Mouse (Mus musculus) heart, embryonic 14.5 days (tissue): ENCODE results near the gene Gimd1. TPM values are rescaled to one million over a fixed set of nuclear protein-coding genes. Genes with fewer than 3 reads are reported as not detected.

Source experiments
- ATAC-seq: fragments of 200-750 bp; cut with Nextera tagmentation; 2 replicates; pipeline ENCODE4 v1.8.0; 2017; ENCODE audit warnings: low read depth, moderate TSS enrichment; ENCODE audit not compliant: insufficient number of reproducible peaks, insufficient read depth, low FRiP score
- H3K27ac ChIP-seq, 2 experiments: fragments of 200-500 bp in 1 of 2; fragments of 300-500 bp in 1 of 2; sonication (generic) in 1 of 2; replicated peaks in 1 of 2; 2 replicates each; pipeline ENCODE4 v1.5.1; 2012 to 2014; ENCODE audit warnings: low read depth in 2 of 2, low read length in 2 of 2, control low read depth in 1 of 2, mild to moderate bottlenecking in 1 of 2, mixed read lengths in 1 of 2; ENCODE audit not compliant: control insufficient read depth in 1 of 2, insufficient read depth in 1 of 2
- H3K27me3 ChIP-seq: fragments of 300-500 bp; sonication (generic); 2 replicates; pipeline ENCODE4 v1.6.1; 2014; ENCODE audit warnings: mild to moderate bottlenecking, low read length, control low read depth; ENCODE audit not compliant: control insufficient read depth, insufficient read depth
- H3K36me3 ChIP-seq: fragments of 300-500 bp; sonication (generic); 2 replicates; pipeline ENCODE4 v1.6.1; 2014; ENCODE audit warnings: mild to moderate bottlenecking, control low read depth, low read length, mixed read lengths; ENCODE audit not compliant: control insufficient read depth, insufficient read depth
- H3K4me1 ChIP-seq, 2 experiments: fragments of 200-500 bp in 1 of 2; fragments of 300-500 bp in 1 of 2; sonication (generic) in 1 of 2; 2 replicates each; pipeline ENCODE4 v1.6.1; 2012 to 2014; ENCODE audit warnings: low read length in 2 of 2, control low read depth in 1 of 2, mixed read lengths in 1 of 2; ENCODE audit not compliant: control insufficient read depth in 2 of 2, insufficient read depth in 2 of 2
- H3K4me2 ChIP-seq: fragments of 300-500 bp; sonication (generic); 2 replicates; pipeline ENCODE4 v1.6.1; 2014; ENCODE audit warnings: mild to moderate bottlenecking, low read length
- H3K4me3 ChIP-seq, 2 experiments: fragments of 200-500 bp in 1 of 2; fragments of 300-500 bp in 1 of 2; sonication (generic) in 1 of 2; 2 replicates each; pipeline ENCODE4 v1.5.1; 2012 to 2014; ENCODE audit warnings: low read length in 2 of 2, mild to moderate bottlenecking in 2 of 2, control low read depth in 1 of 2, low read depth in 1 of 2, moderate library complexity in 1 of 2; ENCODE audit not compliant: control insufficient read depth in 1 of 2, insufficient read depth in 1 of 2
- H3K9ac ChIP-seq: fragments of 300-500 bp; sonication (generic); 2 replicates; pipeline ENCODE4 v1.6.1; 2014; ENCODE audit warnings: mild to moderate bottlenecking, low read length
- H3K9me3 ChIP-seq: fragments of 300-500 bp; sonication (generic); 2 replicates; pipeline ENCODE4 v1.6.1; 2016; ENCODE audit warnings: low read length, control low read depth; ENCODE audit not compliant: control insufficient read depth
- WGBS: fragments of 180-500 bp; shearing (Covaris S2); extraction: QIAGEN DNeasy Blood & Tissue Kit; methylation state at CpG from one replicate; pipeline ENCODE4 v1.1.7; 2014; 5-methylcytosine and 5-hydroxymethylcytosine counted together
- polyA plus RNA-seq: library from polyadenylated mRNA; unstranded; fragments of >200 nt; fragmentation: Nextera tagmentation; extraction: Ambion mirVana; gene quantifications from 2 replicates; pipeline ENCODE4 v1.2.1, GENCODE M21; 2014

The Gimd1 gene
- polyA plus RNA-seq, 1 experiment from 2014 or later = not detected

DNA sequence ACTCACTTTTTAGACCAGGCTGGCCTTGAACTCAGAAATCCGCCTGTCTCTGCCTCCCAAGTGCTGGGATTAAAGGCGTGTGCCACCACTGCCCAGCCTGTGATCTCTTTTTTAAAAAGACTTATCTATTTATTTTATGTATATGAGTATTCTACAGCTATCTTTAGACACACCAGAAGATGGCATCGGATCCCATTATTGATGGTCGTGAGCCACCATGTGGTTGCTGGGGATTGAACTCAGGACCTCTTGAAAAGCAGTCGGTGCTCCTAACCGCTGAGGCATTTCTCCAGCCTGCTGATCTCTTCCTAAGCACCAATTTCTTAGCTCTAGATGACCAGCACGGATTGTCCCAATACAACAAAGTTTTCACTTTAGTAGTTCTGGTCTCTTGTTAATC, 24.3 kb downstream of the Gimd1 start:
- Histone ChIP-seq H3K4me1 (no peaks in the 10 kb centered on the region), H3K36me3 (peaks cover 7% of the 10 kb centered on the region), H3K27ac (no peak overlapping the region), H3K4me2 (no peak overlapping the region), H3K9ac (no peak overlapping the region), H3K4me3 (no peak overlapping the region), H3K9me3 (no peaks in the 10 kb centered on the region), H3K27me3 (no peaks in the 10 kb centered on the region)
- 87% methylated on average over 7 of the region's 7 CpGs for WGBS
- ATAC-seq = no peak

- Histone ChIP-seq H3K4me3 (no peak overlapping the region), H3K27me3 (no peaks in the 10 kb centered on the region), H3K27ac (no peak overlapping the region), H3K9ac (no peak overlapping the region), H3K4me2 (no peak overlapping the region), H3K36me3 (peaks cover 27% of the 10 kb centered on the region), H3K9me3 (no peaks in the 10 kb centered on the region), H3K4me1 (no peaks in the 10 kb centered on the region)
- WGBS = 92% methylated on average over 2 of the region's 2 CpGs
- ATAC-seq = no peak
Observed at GRCm38 (mm10) chr3:132655955-132656354, 26.3 kb downstream of the Gimd1 start.

DNA sequence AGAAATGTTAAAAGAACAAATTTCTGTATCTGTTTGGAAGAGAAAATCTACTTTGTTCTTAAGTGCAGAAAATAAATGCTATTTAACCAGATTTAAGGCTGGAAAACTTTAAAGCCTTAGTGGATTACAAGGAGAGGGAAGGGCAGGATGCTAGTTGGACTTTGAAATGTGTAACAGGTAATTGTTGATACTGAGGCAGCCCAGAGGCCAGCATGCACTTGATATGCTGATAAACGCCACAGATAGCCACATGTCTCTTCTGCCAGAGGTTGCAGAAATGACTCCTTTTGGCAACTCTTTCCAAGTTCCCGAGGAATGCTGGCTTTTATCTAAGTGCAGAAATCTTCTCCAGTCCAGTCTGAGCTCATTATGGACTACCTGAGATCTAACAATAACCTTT, 47.9 kb downstream of the Gimd1 start:
- no peaks in the 10 kb centered on the region for H3K9me3 ChIP-seq
- H3K27ac ChIP-seq = no peak overlapping the region
- 70% methylated on average over 2 of the region's 2 CpGs for WGBS
- H3K9ac ChIP-seq = no peak overlapping the region
- H3K36me3 ChIP-seq = peaks cover 37% of the 10 kb centered on the region
- no peaks in the 10 kb centered on the region for H3K27me3 ChIP-seq
- H3K4me2 ChIP-seq = no peak overlapping the region
- H3K4me3 ChIP-seq = no peak overlapping the region
- ATAC-seq = no peak
- H3K4me1 ChIP-seq = peaks cover 0 to 3% of the 10 kb centered on the region in 2 experiments; a peak in 2 of 4 replicates

- no peaks in the 10 kb centered on the region for H3K9me3 ChIP-seq
- peak within 1 kb of the TSS; percentile 94 to 98 for H3K27ac ChIP-seq
- peaks cover 16% of the 10 kb centered on the region for H3K36me3 ChIP-seq
- H3K4me1 ChIP-seq = peaks cover 2 to 18% of the 10 kb centered on the region in 2 experiments
- H3K27me3 ChIP-seq = no peaks in the 10 kb centered on the region
- peak within 1 kb of the TSS; percentile 77 to 97 for H3K4me3 ChIP-seq
- peak within 1 kb of the TSS; percentile 90 for H3K9ac ChIP-seq
- peak within 1 kb of the TSS; percentile 65 for H3K4me2 ChIP-seq
- ATAC-seq = peak; percentile 94
- under 1% methylated on average over 41 of the region's 42 CpGs for WGBS
Observed at GRCm38 (mm10) chr3:132683447-132684230, 54.0 kb downstream of the Gimd1 start, which contains the start of gene Tbck. Gene Tbck (plus strand): TSS chr3:132684144.

DNA sequence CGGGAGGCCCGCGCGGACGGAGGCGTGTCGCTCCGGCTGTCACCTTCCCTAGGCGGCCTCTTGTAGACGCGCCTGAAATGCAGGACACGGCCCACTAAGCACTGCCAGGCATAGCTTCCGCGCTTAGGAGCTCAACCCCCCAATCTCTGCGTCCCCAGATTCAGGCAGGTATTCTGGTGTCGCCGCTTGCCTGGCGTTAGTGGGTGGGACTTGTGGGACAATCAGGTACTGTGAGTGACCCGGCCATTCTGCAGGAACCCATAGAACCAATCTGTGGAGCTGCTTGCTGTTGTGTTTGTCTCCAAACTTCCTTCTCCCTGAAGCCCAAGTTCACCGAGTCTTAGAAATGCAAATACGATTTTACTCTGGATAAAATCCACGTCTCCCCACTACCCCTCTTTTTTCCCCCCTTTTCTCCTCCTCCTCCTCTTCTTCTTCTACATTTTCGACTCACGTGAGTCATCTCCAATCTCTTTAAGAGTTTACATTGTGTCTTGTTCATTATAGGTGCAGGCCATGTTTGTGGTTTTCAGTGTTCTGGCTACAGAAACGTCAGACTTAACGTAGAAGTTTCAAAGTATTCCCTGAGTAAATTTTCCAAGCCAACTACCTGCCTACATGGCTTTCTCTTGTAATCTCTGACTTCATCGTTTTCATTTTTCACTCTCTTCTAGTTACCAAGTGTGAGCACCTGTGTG, 54.8 kb downstream of the Gimd1 start, which contains the start of gene Aimp1:
Gene Aimp1, minus strand, starts transcription at position 140 of the 698 bp plus-strand sequence.
- Histone ChIP-seq H3K9me3 (no peaks in the 10 kb centered on the region), H3K9ac (peak within 1 kb of the TSS; percentile 90), H3K4me3 (peak within 1 kb of the TSS; percentile 77 to 97), H3K4me1 (peaks cover 2 to 18% of the 10 kb centered on the region in 2 experiments), H3K27me3 (no peaks in the 10 kb centered on the region), H3K36me3 (peaks cover 22% of the 10 kb centered on the region), H3K4me2 (peak within 1 kb of the TSS; percentile 65), H3K27ac (peak within 1 kb of the TSS; percentile 94 to 98)
- 1% methylated on average over 27 of the region's 27 CpGs for WGBS
- no peak for ATAC-seq

Other genes starting within 250 kb of the Gimd1 start
- gene Tbck, start 54.3 kb downstream of the Gimd1 start, polyA plus RNA-seq = 13.5 and 15.9 TPM in 2 replicates
- gene Aimp1, start 54.5 kb downstream of the Gimd1 start, polyA plus RNA-seq = 62.4 and 64.9 TPM in 2 replicates